Mouse (Mus musculus) CD8-positive naive resting alpha-beta T cell, adult 57 days (primary cell): Measurements from ENCODE around the gene Elane. TPM values are rescaled to one million over a fixed set of nuclear protein-coding genes. Genes with fewer than 3 reads are reported as not detected.

Experiments
- total RNA-seq: library from RNA; stranded (reverse); gene quantifications from one replicate; pipeline ENCODE4 v1.2.4, GENCODE M21; 2023

Gene Elane
- total RNA-seq: not detected

GRCm38 (mm10) chr10:79886054-79886453 is at the start of gene Elane:
Gene Elane, plus strand, starts transcription at chr10:79886247.

GRCm38 (mm10) chr10:79853860-79854795 is 31.9 kb upstream of the Elane start, which contains the start of gene Ptbp1:
Gene Ptbp1, plus strand, starts transcription at chr10:79854427.

GRCm38 (mm10) chr10:79874290-79874862 is 11.7 kb upstream of the Elane start, which contains the start of the genes Prtn3 and Plppr3:
Gene Prtn3, plus strand, starts transcription at chr10:79874476.
Gene Plppr3, minus strand, starts transcription at chr10:79874634.

GRCm38 (mm10) chr10:79890670-79891069 is 4.6 kb downstream of the Elane start, which contains the start of gene Cfd:
Gene Cfd, plus strand, starts transcription at chr10:79890853.

GRCm38 (mm10) chr10:79908167-79909091 is 22.4 kb downstream of the Elane start, which contains the start of gene Med16:
Gene Med16, minus strand, starts transcription at chr10:79908923.

GRCm38 (mm10) chr10:79910556-79910955 is 24.5 kb downstream of the Elane start, which contains the start of gene Gm26602:
Gene Gm26602, plus strand, starts transcription at chr10:79910856.

GRCm38 (mm10) chr10:79916808-79917531 is 30.9 kb downstream of the Elane start, which contains the start of gene Kiss1r:
Gene Kiss1r, plus strand, starts transcription at chr10:79916971.

GRCm38 (mm10) chr10:79920958-79921535 is 35.0 kb downstream of the Elane start, which contains the start of gene R3hdm4:
Gene R3hdm4, minus strand, starts transcription at chr10:79921208.

GRCm38 (mm10) chr10:79926491-79927323 is 40.7 kb downstream of the Elane start, which contains the start of gene Arid3a:
Gene Arid3a, plus strand, starts transcription at chr10:79927043.

Other genes with a start within 250 kb of the Elane start
- not detected for gene Shc2, start 248.3 kb upstream of the Elane start, total RNA-seq
- gene Odf3l2, start 240.5 kb upstream of the Elane start, total RNA-seq: not detected
- not detected for gene Madcam1, start 221.7 kb upstream of the Elane start, total RNA-seq
- gene Tpgs1, start 216.9 kb upstream of the Elane start, total RNA-seq: 16.9 TPM
- gene Cdc34, start 204.1 kb upstream of the Elane start, total RNA-seq: 74.7 TPM
- 3.1 TPM for gene Gzmm, start 197.2 kb upstream of the Elane start, total RNA-seq
- 108 TPM for gene Bsg, start 181.8 kb upstream of the Elane start, total RNA-seq
- not detected for gene Hcn2, start 169.6 kb upstream of the Elane start, total RNA-seq
- 71.2 TPM for gene Polrmt, start 139.7 kb upstream of the Elane start, total RNA-seq
- gene Fgf22, start 131.2 kb upstream of the Elane start, total RNA-seq: not detected
- 62.8 TPM for gene Rnf126, start 119.3 kb upstream of the Elane start, total RNA-seq
- 1.1 TPM for gene Fstl3, start 109.0 kb upstream of the Elane start, total RNA-seq
- not detected for gene Prss57, start 95.3 kb upstream of the Elane start, total RNA-seq
- gene Palm, start 92.7 kb upstream of the Elane start, total RNA-seq: 5.8 TPM
- gene Misp, start 65.3 kb upstream of the Elane start, total RNA-seq: not detected
- 606 TPM for gene Ptbp1, start 31.8 kb upstream of the Elane start, total RNA-seq
- not detected for gene Prtn3, start 11.8 kb upstream of the Elane start, total RNA-seq
- not detected for gene Plppr3, start 11.6 kb upstream of the Elane start, total RNA-seq
- not detected for gene Cfd, start 4.6 kb downstream of the Elane start, total RNA-seq
- gene Med16, start 22.7 kb downstream of the Elane start, total RNA-seq: 61.6 TPM
- not detected for gene Gm26602, start 24.6 kb downstream of the Elane start, total RNA-seq
- 0.73 TPM for gene Kiss1r, start 30.7 kb downstream of the Elane start, total RNA-seq
- 102 TPM for gene R3hdm4, start 35.0 kb downstream of the Elane start, total RNA-seq
- 7.3 TPM for gene Arid3a, start 40.8 kb downstream of the Elane start, total RNA-seq
- 48.8 TPM for gene Wdr18, start 73.9 kb downstream of the Elane start, total RNA-seq
- 0.58 TPM for gene Grin3b, start 84.5 kb downstream of the Elane start, total RNA-seq
- 142 TPM for gene Tmem259, start 98.1 kb downstream of the Elane start, total RNA-seq
- 499 TPM for gene Cnn2, start 102.3 kb downstream of the Elane start, total RNA-seq
- gene Abca7, start 110.2 kb downstream of the Elane start, total RNA-seq: 82.9 TPM
- 806 TPM for gene Arhgap45, start 130.4 kb downstream of the Elane start, total RNA-seq
- gene Polr2e, start 153.5 kb downstream of the Elane start, total RNA-seq: 68.7 TPM
- 131 TPM for gene Gpx4, start 160.9 kb downstream of the Elane start, total RNA-seq
- 99.0 TPM for gene Sbno2, start 219.3 kb downstream of the Elane start, total RNA-seq
- gene Stk11, start 229.6 kb downstream of the Elane start, total RNA-seq: 128 TPM